Mouse (Mus musculus): Measurements from ENCODE around the gene Bach2.

DNA sequence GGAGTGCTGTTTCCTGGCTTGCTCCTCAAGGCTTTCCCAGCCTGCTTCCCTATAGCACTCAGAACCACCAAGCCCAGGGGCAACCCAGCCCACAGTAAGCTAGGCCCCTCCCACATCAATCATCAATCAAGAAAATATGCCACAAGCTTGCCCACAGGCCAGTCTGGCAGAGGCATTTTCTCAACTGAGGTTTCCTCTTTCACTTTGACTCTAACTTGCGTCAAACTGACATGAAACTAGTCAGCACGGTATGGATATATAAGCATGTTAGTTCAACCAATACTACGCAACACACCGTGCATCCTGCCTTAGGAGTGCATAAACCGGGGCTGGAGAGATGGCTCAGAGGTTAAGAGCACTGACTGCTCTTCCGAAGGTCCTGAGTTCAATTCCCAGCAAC, 349.6 kb downstream of the Bach2 start:
- TF ChIP-seq CTCF (IDR thresholded peaks at IDR 0.05; ENCODE audit: low read depth, low read length) (no peak), POLR2A (IDR thresholded peaks at IDR 0.05; ENCODE audit: insufficient read depth, low read length) (no peak), EP300 (IDR thresholded peaks at IDR 0.05; ENCODE audit: insufficient read depth, low read depth, low read length) (no peak)
